Mouse (Mus musculus): Measurements from ENCODE around the gene Zfp831.

The Zfp831 gene

DNA sequence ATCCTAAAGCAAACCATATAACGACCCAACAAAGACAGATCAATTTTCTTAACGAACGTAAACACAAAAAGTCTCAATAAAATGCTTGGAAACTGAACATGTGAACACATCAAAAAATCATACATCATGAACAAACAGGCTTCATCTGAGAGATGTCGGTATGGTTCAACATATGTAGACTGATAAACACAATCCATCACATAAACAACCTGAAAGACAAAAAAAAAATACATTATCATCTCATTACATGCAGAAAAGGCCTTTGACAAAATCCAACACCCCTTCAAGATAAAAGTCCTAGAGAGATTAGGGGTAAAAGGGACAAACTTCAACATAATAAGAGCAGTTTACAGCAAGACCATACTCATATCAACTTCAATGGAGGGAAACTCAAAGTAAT, 74.5 kb downstream of the Zfp831 start:
- in situ Hi-C loops (cut with MboI; ENCODE audit: low sequenced_read_pairs): no loop called here

DNA sequence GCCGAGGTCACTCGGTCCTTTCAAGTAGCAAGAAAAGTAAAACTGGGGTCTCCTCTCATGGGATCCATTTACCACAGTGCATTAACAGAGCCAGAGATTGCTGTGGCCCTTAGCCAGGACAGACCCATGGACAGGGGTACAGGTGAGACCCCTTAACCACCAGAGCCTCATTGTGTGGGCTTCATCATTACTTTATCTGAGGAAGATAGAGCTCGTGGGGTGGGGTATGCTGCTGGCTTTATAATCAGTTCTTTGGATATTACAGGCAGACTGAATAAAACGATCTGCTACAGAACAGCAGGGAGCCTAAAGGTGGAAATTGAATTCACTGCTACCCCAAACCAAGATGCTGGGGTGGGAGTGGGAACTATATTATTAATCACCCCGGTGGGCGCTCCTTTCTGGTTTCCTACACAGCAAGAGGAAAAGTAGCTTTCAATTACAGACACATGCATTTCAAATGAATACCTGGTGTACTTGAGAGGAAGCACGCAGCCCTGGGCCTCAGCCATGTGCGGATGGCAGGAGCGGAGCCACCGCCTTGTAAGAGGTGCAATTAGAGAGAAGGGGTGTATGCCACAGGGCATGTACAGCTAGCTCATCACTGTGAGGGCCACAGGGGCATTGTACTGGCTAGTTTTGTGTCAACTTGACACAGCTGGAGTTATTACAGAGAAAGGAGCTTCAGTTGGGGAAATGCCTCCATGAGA, 83.9 kb downstream of the Zfp831 start:
- in situ Hi-C loops (cut with MboI; ENCODE audit: low sequenced_read_pairs): no loop called here

DNA sequence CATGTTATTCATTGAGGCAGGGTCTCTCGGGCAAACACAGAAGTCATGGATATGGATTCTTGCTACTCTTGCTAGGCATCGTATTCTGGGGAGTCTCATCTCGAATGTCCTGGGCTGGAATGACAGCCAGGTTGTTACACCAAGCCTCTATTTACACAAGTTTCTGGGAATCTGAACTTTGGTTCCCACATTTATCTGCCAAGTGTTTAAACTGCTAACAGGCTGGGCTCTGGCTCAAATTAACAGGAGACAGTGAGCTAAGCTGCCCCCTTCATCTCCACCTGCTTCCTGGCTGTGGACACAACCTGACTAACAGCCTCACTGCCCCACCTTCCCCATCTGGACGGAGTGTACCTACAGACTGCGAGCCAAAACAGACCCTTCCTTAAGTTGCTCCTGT, 88.6 kb downstream of the Zfp831 start:
- in situ Hi-C loops (cut with MboI; ENCODE audit: low sequenced_read_pairs): no loop called here

DNA sequence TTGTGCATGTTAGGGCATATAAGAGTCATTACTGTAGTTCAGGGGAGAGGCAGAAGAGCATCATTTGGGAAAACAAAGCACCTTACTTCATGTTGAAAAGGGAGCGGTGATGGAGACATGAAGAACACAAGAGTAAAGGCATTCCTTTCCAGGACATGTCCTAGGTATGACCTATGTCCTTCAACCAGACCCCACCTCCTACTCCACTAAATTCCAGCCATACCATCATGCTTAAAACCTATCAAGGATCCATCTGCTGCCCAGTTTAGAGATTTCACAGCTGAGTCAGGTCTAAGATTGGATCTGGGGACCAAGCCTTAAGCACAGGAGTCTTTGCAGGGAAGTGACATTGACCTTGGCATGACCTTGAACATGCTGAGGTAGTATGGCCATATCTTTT, 91.9 kb downstream of the Zfp831 start:
- in situ Hi-C loops (cut with MboI; ENCODE audit: low sequenced_read_pairs): no loop called here

DNA sequence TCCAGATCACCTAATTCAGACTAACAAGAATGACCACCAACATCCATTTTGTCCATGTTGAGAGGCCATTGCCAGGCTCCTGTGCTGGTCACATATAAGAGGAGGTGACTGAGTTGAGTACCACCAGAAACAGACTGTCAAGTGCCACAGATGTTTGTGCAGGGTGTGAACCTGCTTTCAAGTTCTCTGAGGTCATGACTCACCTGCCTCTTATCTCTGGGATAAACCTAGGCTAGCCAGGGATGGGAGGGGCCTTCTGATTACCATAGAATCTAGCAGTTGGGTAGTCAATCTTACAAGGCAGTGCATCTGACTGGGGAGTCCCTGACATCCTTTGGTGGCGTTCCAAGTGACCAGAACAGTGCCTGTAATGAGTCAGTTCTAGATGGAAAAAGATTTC, 103.8 kb downstream of the Zfp831 start:
- in situ Hi-C loops (cut with MboI; ENCODE audit: low sequenced_read_pairs): no loop called here

DNA sequence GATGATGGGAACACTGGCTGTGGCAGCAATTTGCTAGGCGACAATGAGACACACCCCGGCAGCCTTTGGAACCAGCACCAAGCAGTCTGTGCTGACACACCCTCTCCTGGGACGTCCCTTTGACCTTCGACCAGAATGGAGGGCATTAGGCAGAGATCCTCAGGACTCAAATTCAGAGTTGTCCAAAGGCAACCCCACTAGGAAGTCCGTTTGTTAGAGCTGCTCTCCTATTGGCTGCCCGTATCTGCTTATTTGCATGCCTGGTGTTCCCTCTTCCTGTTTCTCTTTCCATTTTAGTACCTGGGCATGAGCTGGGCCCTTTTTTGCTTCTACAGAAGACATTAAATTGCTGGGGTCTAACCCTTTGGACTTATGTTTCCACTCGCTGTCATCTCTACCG, 105.0 kb downstream of the Zfp831 start:
- in situ Hi-C loops (cut with MboI; ENCODE audit: low sequenced_read_pairs): no loop called here

DNA sequence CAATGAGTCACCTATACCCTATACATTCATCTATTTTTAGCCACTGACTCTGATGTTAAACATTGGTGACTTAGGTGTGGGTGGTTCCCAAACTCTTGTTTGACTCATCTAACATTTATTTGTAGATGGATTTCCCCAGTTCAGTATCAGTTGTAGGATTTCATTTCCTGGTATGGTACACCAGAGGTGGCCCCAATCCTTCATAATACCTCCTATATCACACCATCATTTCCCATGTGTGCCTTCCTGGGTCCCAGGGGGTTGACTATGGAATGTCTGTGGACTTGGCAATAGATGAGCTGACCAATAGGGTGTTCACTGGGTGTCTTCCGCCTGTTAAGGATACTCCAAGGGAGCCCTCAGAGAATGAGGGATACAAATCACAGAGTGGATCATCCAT, 109.9 kb downstream of the Zfp831 start:
- in situ Hi-C loops (cut with MboI; ENCODE audit: low sequenced_read_pairs): no loop called here

DNA sequence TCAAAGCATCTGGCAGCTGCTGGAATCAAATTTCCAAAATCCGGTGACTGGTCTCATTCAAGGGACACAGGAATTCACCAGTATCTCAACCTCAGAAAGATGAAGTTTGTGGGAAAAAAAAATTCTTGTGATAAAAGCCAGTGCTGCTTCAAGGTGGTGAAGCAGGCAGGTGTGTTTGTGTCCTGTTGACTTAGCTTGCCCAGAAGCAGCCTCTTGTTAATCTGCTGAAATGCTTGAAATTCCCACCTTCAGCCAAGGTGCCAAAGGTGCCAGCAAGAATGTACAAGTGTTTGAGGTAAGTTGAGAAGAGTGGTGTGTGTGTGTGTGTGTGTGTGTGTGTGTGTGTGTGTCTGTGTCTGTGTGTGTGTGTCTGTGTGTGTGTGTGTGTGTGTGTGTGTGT, 110.9 kb downstream of the Zfp831 start:
- in situ Hi-C loops (cut with MboI; ENCODE audit: low sequenced_read_pairs): no loop called here

DNA sequence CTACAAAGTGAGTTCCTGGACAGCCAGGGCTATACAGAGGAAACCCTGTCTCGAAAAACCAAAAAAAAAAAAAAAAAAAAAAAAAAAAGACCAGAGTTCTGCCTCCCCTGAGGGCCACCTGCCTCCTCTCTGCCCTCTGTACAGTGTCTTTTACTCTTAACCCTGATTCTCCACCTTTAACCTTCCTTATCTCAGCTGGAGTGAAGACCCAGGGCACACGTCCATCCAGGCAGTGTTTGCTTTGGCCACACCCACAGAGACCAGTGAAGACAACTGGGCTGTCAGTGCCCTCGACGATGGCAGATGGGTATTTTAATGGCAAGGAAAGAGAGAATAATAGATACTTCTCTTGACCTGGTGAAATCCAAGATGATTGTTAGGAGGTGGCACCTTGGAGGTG, 115.9 kb downstream of the Zfp831 start:
- in situ Hi-C loops (cut with MboI; ENCODE audit: low sequenced_read_pairs): no loop called here

All from CH12F3 (cell line).